Mouse (Mus musculus) thymus, adult 2 months (tissue): Measurements from ENCODE around the gene Pigt.

Experiments used
- CTCF ChIP-seq: fragments of 200-500 bp; IDR thresholded peaks from 2 replicates; pipeline ENCODE4 v1.5.1; 2012; ENCODE audit warnings: mild to moderate bottlenecking, control low read depth, low read length, moderate library complexity, borderline replicate concordance; ENCODE audit not compliant: control insufficient read depth, poor library complexity, insufficient read depth; ENCODE audit errors: extremely low read depth
- POLR2A ChIP-seq: fragments of 200-500 bp; IDR thresholded peaks from 2 replicates; pipeline ENCODE4 v1.6.1; 2012; ENCODE audit warnings: mild to moderate bottlenecking, low read length, control low read depth, moderate library complexity; ENCODE audit not compliant: control insufficient read depth, poor library complexity, insufficient read depth; ENCODE audit errors: extremely low read depth

- no peak for TF ChIP-seq CTCF
- TF ChIP-seq POLR2A: no peak
Measured at GRCm38 (mm10) chr2:164485681-164486257, 11.6 kb upstream of the Pigt start, which contains the start of gene Dbndd2.
